Comparison of ENCODE assay signal across 22 mouse cellular contexts in the genomic region with DNA sequence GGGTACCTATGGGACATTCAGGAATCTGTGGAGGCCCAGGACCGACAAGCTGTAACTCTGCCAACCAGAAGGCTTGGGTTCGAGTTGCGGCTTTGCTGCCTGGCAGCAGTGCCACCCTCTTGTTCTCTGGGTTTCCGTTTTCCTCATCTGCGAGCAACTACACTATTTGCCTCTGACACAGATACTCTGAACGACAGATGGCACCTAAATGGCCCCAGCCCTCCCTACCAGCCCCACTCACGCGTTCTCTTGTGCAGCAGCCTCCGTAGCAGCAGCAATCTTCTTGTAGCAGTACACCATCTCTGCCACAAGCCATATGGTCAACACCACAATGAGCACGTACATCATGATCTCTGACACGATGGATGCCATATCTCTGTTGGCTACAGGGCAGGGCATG. TPM values are rescaled to one million over a fixed set of nuclear protein-coding genes. Genes with fewer than 3 reads are reported as not detected.
A peak's percentile ranks its signal among the peaks of the same experiment; 100 is the strongest.
DNase-seq lines count a peak whose midpoint lies in the region; ATAC-seq and TF ChIP-seq lines count a peak whose summit lies in the region.
"Had no signal": no experiment of that assay in that cellular context is flagged by ENCODE, and none has a peak within 500 bp of the region (broad histone marks: within the 10 kb centered on the region; RNA-seq: fewer than 3 reads in every experiment).

No protein-coding gene starts in this region.

- no peak overlapping the region for H3K27ac ChIP-seq in hindbrain, postnatal 0 days
- H3K27ac ChIP-seq in hindbrain, embryonic 13.5 days, result no peak overlapping the region
- H3K27ac ChIP-seq: limb, embryonic 15.5 days had no signal

- H3K4me2 ChIP-seq in hindbrain, postnatal 0 days (ENCODE audit: low read depth, low read length), result no peak overlapping the region
- no peak overlapping the region for H3K4me2 ChIP-seq in hindbrain, embryonic 13.5 days
- H3K4me2 ChIP-seq: limb, embryonic 15.5 days; midbrain, embryonic 11.5 days had no signal

- H3K4me3 ChIP-seq in hindbrain, postnatal 0 days (ENCODE audit: low read length), result no peak overlapping the region
- no peak overlapping the region for H3K4me3 ChIP-seq in hindbrain, embryonic 13.5 days
- H3K4me3 ChIP-seq: limb, embryonic 15.5 days had no signal

- TF ChIP-seq CTCF in hindbrain, postnatal 0 days (IDR thresholded peaks at IDR 0.05; ENCODE audit: low read depth), result 0 out of 2 replicates have a peak, but pooled peaks have one; percentile 6

- no peak for ATAC-seq in hindbrain, postnatal 0 days
- ATAC-seq in hindbrain, embryonic 13.5 days (ENCODE audit: low FRiP score), result no peak
- ATAC-seq: inflammation-experienced regulatory T-cells, adult 6 months; Patski had no signal

- H3K4me1 ChIP-seq in hindbrain, postnatal 0 days (ENCODE audit: insufficient read depth, low read length), result no peaks in the 10 kb centered on the region
- H3K4me1 ChIP-seq in hindbrain, embryonic 13.5 days (replicated peaks), result 0 out of 2 replicates have a peak, but pooled peaks cover 10% of the 10 kb centered on the region

- no peaks in the 10 kb centered on the region for H3K36me3 ChIP-seq in hindbrain, postnatal 0 days (ENCODE audit: insufficient read depth, low read length)
- no peaks in the 10 kb centered on the region for H3K36me3 ChIP-seq in hindbrain, embryonic 13.5 days
- H3K36me3 ChIP-seq: embryonic facial prominence, embryonic 10.5 days; heart, embryonic 10.5 days; limb, embryonic 15.5 days had no signal

- H3K9ac ChIP-seq in hindbrain, postnatal 0 days (replicated peaks; ENCODE audit: low read length), result no peak overlapping the region
- H3K9ac ChIP-seq in hindbrain, embryonic 13.5 days, result no peak overlapping the region
- H3K9ac ChIP-seq: limb, embryonic 15.5 days had no signal

- no peaks in the 10 kb centered on the region for H3K27me3 ChIP-seq in hindbrain, postnatal 0 days (ENCODE audit: insufficient read depth, low read length)
- H3K27me3 ChIP-seq in hindbrain, embryonic 13.5 days, result peaks cover 24% of the 10 kb centered on the region; the same call in 1 of the 2 replicates
- H3K27me3 ChIP-seq: limb, embryonic 15.5 days; Patski had no signal

- 78% methylated on average over 11 of the region's 11 CpGs for WGBS in hindbrain, postnatal 0 days
- 81% methylated on average over 11 of the region's 11 CpGs for WGBS in hindbrain, embryonic 13.5 days

- no peaks in the 10 kb centered on the region for H3K9me3 ChIP-seq in hindbrain, postnatal 0 days (ENCODE audit: low read length)
- no peaks in the 10 kb centered on the region for H3K9me3 ChIP-seq in hindbrain, embryonic 13.5 days
- H3K9me3 ChIP-seq: embryonic facial prominence, embryonic 10.5 days; heart, embryonic 10.5 days; limb, embryonic 15.5 days had no signal

- DNase-seq in hindbrain, postnatal 0 days (ENCODE audit: low spot score), result peak; percentile 23
- DNase-seq in right cerebral cortex, adult 18-20 months, result peak; percentile 51
- no peak for DNase-seq in right cerebral cortex, postnatal 14 days
- DNase-seq in cerebellum, postnatal 10 days, result peak; percentile 50 to 52
- no peak for DNase-seq in heart, postnatal 4 days
- DNase-seq in thymus, postnatal 4 days, result no peak
- no peak for DNase-seq in heart, adult 8-10 months (ENCODE audit: low spot score)
- DNase-seq: adrenal gland, adult 8-10 months; B cell, adult 2 months; gastrocnemius, postnatal 36 days; kidney, adult 2 months; kidney, postnatal 10 days; lung, adult 2 months; thymus, postnatal 14 days had no signal

RNA-seq across cellular contexts. Expression of a gene that starts 2.4 kb away (rescaled TPM):
- not detected in 2 replicates for total RNA-seq in hindbrain, postnatal 0 days (2014; rRNA removed)
- polyA plus RNA-seq in hindbrain, postnatal 0 days (2015; fragmentation: Nextera tagmentation; extraction: Ambion mirVana), result 0.88 and 1.3 TPM in 2 replicates
- 0.65 and 0.78 TPM in 2 replicates for polyA plus RNA-seq in hindbrain, embryonic 13.5 days (2015; fragmentation: Nextera tagmentation; extraction: Ambion mirVana)
- 1 to 10 TPM; 2.2 to 2.6 TPM for total RNA-seq in heart, postnatal 4 days (2021)
- total RNA-seq in heart, adult 8-10 months (2022), result 1 to 10 TPM; 2.2 to 3.7 (median 2.6) TPM

RNA-seq across cellular contexts. Expression of a gene that starts 9.3 kb away (rescaled TPM):
- 65.7 and 69.5 TPM in 2 replicates for total RNA-seq in hindbrain, postnatal 0 days (2014; rRNA removed)
- polyA plus RNA-seq in hindbrain, postnatal 0 days (2015; fragmentation: Nextera tagmentation; extraction: Ambion mirVana), result 44.3 and 46.0 TPM in 2 replicates
- 4.7 and 5.2 TPM in 2 replicates for polyA plus RNA-seq in hindbrain, embryonic 13.5 days (2015; fragmentation: Nextera tagmentation; extraction: Ambion mirVana)
- 10 to 100 TPM in 1 of 2 experiments, 1 to 10 TPM in 1; 8.2 to 10.4 TPM for total RNA-seq in heart, postnatal 4 days (2021)
- 10 to 100 TPM; 36.1 to 54.8 (median 38.3) TPM for total RNA-seq in heart, adult 8-10 months (2022)

RNA-seq across cellular contexts. Expression of a gene that starts 38.2 kb away (rescaled TPM):
- total RNA-seq in hindbrain, postnatal 0 days (2014; rRNA removed), result 256 and 258 TPM in 2 replicates
- polyA plus RNA-seq in hindbrain, postnatal 0 days (2015; fragmentation: Nextera tagmentation; extraction: Ambion mirVana), result 137 and 143 TPM in 2 replicates
- polyA plus RNA-seq in hindbrain, embryonic 13.5 days (2015; fragmentation: Nextera tagmentation; extraction: Ambion mirVana), result 227 and 231 TPM in 2 replicates
- 10 to 100 TPM; 32.9 to 36.0 TPM for total RNA-seq in heart, postnatal 4 days (2021)
- total RNA-seq in heart, adult 8-10 months (2022), result 10 to 100 TPM; 26.6 to 42.2 (median 33.0) TPM

RNA-seq across cellular contexts. Expression of a gene that starts 41.0 kb away (rescaled TPM):
- total RNA-seq in hindbrain, postnatal 0 days (2014; rRNA removed), result not detected in 2 replicates
- 1.2 and 1.5 TPM in 2 replicates for polyA plus RNA-seq in hindbrain, postnatal 0 days (2015; fragmentation: Nextera tagmentation; extraction: Ambion mirVana)
- polyA plus RNA-seq in hindbrain, embryonic 13.5 days (2015; fragmentation: Nextera tagmentation; extraction: Ambion mirVana), result 0.79 and 1.3 TPM in 2 replicates
- total RNA-seq in heart, postnatal 4 days (2021), result 1 to 10 TPM; 2.0 to 3.5 TPM
- total RNA-seq in heart, adult 8-10 months (2022), result 1 to 10 TPM in 2 of 4 experiments, under 1 TPM in 2; 0.71 to 4.8 (median 1.6) TPM
- total RNA-seq: left cerebral cortex, postnatal 36 days had no signal
- polyA plus RNA-seq: Patski had no signal

RNA-seq across cellular contexts. Expression of a gene that starts 58.3 kb away (rescaled TPM):
- total RNA-seq in hindbrain, postnatal 0 days (2014; rRNA removed), result 1.9 and 5.9 TPM in 2 replicates
- 1.2 and 1.3 TPM in 2 replicates for polyA plus RNA-seq in hindbrain, postnatal 0 days (2015; fragmentation: Nextera tagmentation; extraction: Ambion mirVana)
- polyA plus RNA-seq in hindbrain, embryonic 13.5 days (2015; fragmentation: Nextera tagmentation; extraction: Ambion mirVana), result 1.1 and 1.6 TPM in 2 replicates
- total RNA-seq in heart, postnatal 4 days (2021), result 1 to 10 TPM in 1 of 2 experiments, under 1 TPM in 1; 0.95 to 1.4 TPM
- 1 to 10 TPM; 2.6 to 3.8 (median 3.4) TPM for total RNA-seq in heart, adult 8-10 months (2022)

Comparison
In these comparisons a context has a peak if more than half of its experiments do, and no peak if none do; other contexts are left out.
1. DNase-seq: peak in hindbrain, postnatal 0 days (single experiment), right cerebral cortex, adult 18-20 months (single experiment) and cerebellum, postnatal 10 days (2 of 2); none in right cerebral cortex, postnatal 14 days (single experiment), heart, postnatal 4 days (single experiment), thymus, postnatal 4 days (single experiment) and heart, adult 8-10 months (single experiment).